Mouse (Mus musculus): ENCODE data around the gene Rgl3. TPM values are rescaled to one million over a fixed set of nuclear protein-coding genes. Genes with fewer than 3 reads are reported as not detected.

Gene Rgl3
- polyA plus RNA-seq, 1 experiment from 2014 or later = 1.6 TPM

- H3K4me2 ChIP-seq = peak within 1 kb of the TSS; percentile 59
- ATAC-seq (ENCODE audit: low FRiP score) = peak; percentile 96
- peak within 1 kb of the TSS; percentile 71 for H3K9ac ChIP-seq (replicated peaks)
- H3K27ac ChIP-seq (replicated peaks) = peak within 1 kb of the TSS; percentile 80
- no peaks in the 10 kb centered on the region for H3K9me3 ChIP-seq (replicated peaks)
- under 1% methylated on average over 28 of the region's 28 CpGs for WGBS
- H3K27me3 ChIP-seq (replicated peaks) = no peaks in the 10 kb centered on the region
- H3K36me3 ChIP-seq = no peaks in the 10 kb centered on the region
- H3K4me3 ChIP-seq (replicated peaks) = peak within 1 kb of the TSS; percentile 52
- peaks cover 18% of the 10 kb centered on the region for H3K4me1 ChIP-seq
Observed at GRCm38 (mm10) chr9:21927208-21927753, 62.0 kb downstream of the Rgl3 start, which contains the start of the genes Ccdc159 and Tmem205. Gene Ccdc159 (plus strand): TSS chr9:21927471. Gene Tmem205 (minus strand): TSS chr9:21927556.

- peaks cover 18% of the 10 kb centered on the region for H3K4me1 ChIP-seq
- H3K27ac ChIP-seq (replicated peaks) = peak overlapping the region; percentile 80
- peak; percentile 6; the same call in 1 of the 2 replicates for ATAC-seq (ENCODE audit: low FRiP score)
- peak overlapping the region; percentile 71 for H3K9ac ChIP-seq (replicated peaks)
- H3K27me3 ChIP-seq (replicated peaks) = no peaks in the 10 kb centered on the region
- 0% methylated on average over 6 of the region's 6 CpGs for WGBS
- H3K9me3 ChIP-seq (replicated peaks) = no peaks in the 10 kb centered on the region
- peak overlapping the region; percentile 59 for H3K4me2 ChIP-seq
- peak overlapping the region; percentile 52 for H3K4me3 ChIP-seq (replicated peaks)
- peaks cover 1% of the 10 kb centered on the region; the same call in 1 of the 2 replicates for H3K36me3 ChIP-seq
Observed at GRCm38 (mm10) chr9:21926784-21927183, 62.5 kb downstream of the Rgl3 start.

- Histone ChIP-seq H3K4me2 (peak overlapping the region; percentile 59), H3K4me1 (peaks cover 18% of the 10 kb centered on the region), H3K27ac (replicated peaks) (peak overlapping the region; percentile 80; the same call in 1 of the 2 replicates), H3K4me3 (replicated peaks) (peak overlapping the region; percentile 52), H3K27me3 (replicated peaks) (no peaks in the 10 kb centered on the region), H3K9ac (replicated peaks) (peak overlapping the region; percentile 71), H3K36me3 (peaks cover 2% of the 10 kb centered on the region; the same call in 1 of the 2 replicates), H3K9me3 (replicated peaks) (no peaks in the 10 kb centered on the region)
- WGBS = 81% methylated on average over 6 of the region's 6 CpGs
- no peak for ATAC-seq (ENCODE audit: low FRiP score)
Observed at GRCm38 (mm10) chr9:21926155-21926554, 63.1 kb downstream of the Rgl3 start.

- Histone ChIP-seq H3K4me2 (no peak overlapping the region), H3K9ac (replicated peaks) (no peak overlapping the region), H3K36me3 (peaks cover 2% of the 10 kb centered on the region; the same call in 1 of the 2 replicates), H3K4me1 (peaks cover 18% of the 10 kb centered on the region), H3K4me3 (replicated peaks) (no peak overlapping the region), H3K27me3 (replicated peaks) (no peaks in the 10 kb centered on the region), H3K27ac (replicated peaks) (no peak overlapping the region), H3K9me3 (replicated peaks) (no peaks in the 10 kb centered on the region)
- 96% methylated on average over 1 of the region's 1 CpGs for WGBS
- no peak for ATAC-seq (ENCODE audit: low FRiP score)
Observed at GRCm38 (mm10) chr9:21925506-21925905, 63.7 kb downstream of the Rgl3 start.

GRCm38 (mm10) chr9:21925034-21925433 is 64.2 kb downstream of the Rgl3 start:
- Histone ChIP-seq H3K4me1 (peaks cover 18% of the 10 kb centered on the region), H3K9me3 (replicated peaks) (no peaks in the 10 kb centered on the region), H3K4me2 (no peak overlapping the region), H3K9ac (replicated peaks) (no peak overlapping the region), H3K36me3 (peaks cover 2% of the 10 kb centered on the region; the same call in 1 of the 2 replicates), H3K27ac (replicated peaks) (no peak overlapping the region), H3K27me3 (replicated peaks) (no peaks in the 10 kb centered on the region), H3K4me3 (replicated peaks) (no peak overlapping the region)
- 83% methylated on average over 3 of the region's 3 CpGs for WGBS
- no peak for ATAC-seq (ENCODE audit: low FRiP score)

- no peak for ATAC-seq (ENCODE audit: low FRiP score)
- Histone ChIP-seq H3K36me3 (peaks cover 2% of the 10 kb centered on the region; the same call in 1 of the 2 replicates), H3K27me3 (replicated peaks) (no peaks in the 10 kb centered on the region), H3K4me1 (peaks cover 18% of the 10 kb centered on the region), H3K9ac (replicated peaks) (no peak overlapping the region), H3K4me3 (replicated peaks) (no peak overlapping the region), H3K4me2 (no peak overlapping the region), H3K9me3 (replicated peaks) (no peaks in the 10 kb centered on the region), H3K27ac (replicated peaks) (no peak overlapping the region)
- WGBS = 76% methylated on average over 6 of the region's 6 CpGs
Observed at GRCm38 (mm10) chr9:21924099-21924493, 65.2 kb downstream of the Rgl3 start.

GRCm38 (mm10) chr9:21923490-21924098 is 65.7 kb downstream of the Rgl3 start:
- no peak overlapping the region for H3K27ac ChIP-seq (replicated peaks)
- no peaks in the 10 kb centered on the region for H3K27me3 ChIP-seq (replicated peaks)
- ATAC-seq (ENCODE audit: low FRiP score) = no peak
- 73% methylated on average over 3 of the region's 3 CpGs for WGBS
- no peaks in the 10 kb centered on the region for H3K9me3 ChIP-seq (replicated peaks)
- H3K9ac ChIP-seq (replicated peaks) = no peak overlapping the region
- no peak overlapping the region for H3K4me2 ChIP-seq
- H3K4me1 ChIP-seq = peaks cover 18% of the 10 kb centered on the region
- H3K36me3 ChIP-seq = peaks cover 2% of the 10 kb centered on the region; the same call in 1 of the 2 replicates
- no peak overlapping the region for H3K4me3 ChIP-seq (replicated peaks)

GRCm38 (mm10) chr9:21923036-21923435 is 66.2 kb downstream of the Rgl3 start:
- Histone ChIP-seq H3K4me2 (no peak overlapping the region), H3K4me1 (peaks cover 23% of the 10 kb centered on the region)

More at GRCm38 (mm10) chr9:21923036-21923435, 66.2 kb downstream of the Rgl3 start:
- no peak for ATAC-seq (ENCODE audit: low FRiP score)
- H3K27ac ChIP-seq (replicated peaks) = no peak overlapping the region
- H3K4me3 ChIP-seq (replicated peaks) = no peak overlapping the region
- H3K27me3 ChIP-seq (replicated peaks) = no peaks in the 10 kb centered on the region
- WGBS = 90% methylated on average over 4 of the region's 4 CpGs
- H3K9me3 ChIP-seq (replicated peaks) = no peaks in the 10 kb centered on the region
- no peak overlapping the region for H3K9ac ChIP-seq (replicated peaks)
- peaks cover 2% of the 10 kb centered on the region; the same call in 1 of the 2 replicates for H3K36me3 ChIP-seq

Other genes with a start within 250 kb of the Rgl3 start
- gene Spc24, start 229.1 kb downstream of the Rgl3 start, polyA plus RNA-seq (2015; fragmentation: Nextera tagmentation; extraction: Ambion mirVana) = 17.2 and 39.7 TPM in 2 replicates
- 4.9 and 7.4 TPM in 2 replicates for gene Kank2, start 190.7 kb downstream of the Rgl3 start, polyA plus RNA-seq (2015; fragmentation: Nextera tagmentation; extraction: Ambion mirVana)
- 0.42 and 1.1 TPM in 2 replicates for gene Angptl8, start 153.9 kb downstream of the Rgl3 start, polyA plus RNA-seq (2015; fragmentation: Nextera tagmentation; extraction: Ambion mirVana)
- gene Dock6, start 136.8 kb downstream of the Rgl3 start, polyA plus RNA-seq (2015; fragmentation: Nextera tagmentation; extraction: Ambion mirVana) = 14.0 and 22.5 TPM in 2 replicates
- 23.6 and 24.7 TPM in 2 replicates for gene Rab3d, start 71.3 kb downstream of the Rgl3 start, polyA plus RNA-seq (2015; fragmentation: Nextera tagmentation; extraction: Ambion mirVana)
- gene Ccdc159, start 62.0 kb downstream of the Rgl3 start, polyA plus RNA-seq (2015; fragmentation: Nextera tagmentation; extraction: Ambion mirVana) = 8.9 and 10.0 TPM in 2 replicates
- 52.8 and 54.6 TPM in 2 replicates for gene Tmem205, start 61.9 kb downstream of the Rgl3 start, polyA plus RNA-seq (2015; fragmentation: Nextera tagmentation; extraction: Ambion mirVana)
- 86.4 and 100 TPM in 2 replicates for gene Plppr2, start 52.4 kb downstream of the Rgl3 start, polyA plus RNA-seq (2015; fragmentation: Nextera tagmentation; extraction: Ambion mirVana)
- 9.5 and 10.8 TPM in 2 replicates for gene Swsap1, start 33.7 kb downstream of the Rgl3 start, polyA plus RNA-seq (2015; fragmentation: Nextera tagmentation; extraction: Ambion mirVana)
- 1.0 and 2.2 TPM in 2 replicates for gene Epor, start 25.9 kb downstream of the Rgl3 start, polyA plus RNA-seq (2015; fragmentation: Nextera tagmentation; extraction: Ambion mirVana)
- 4.0 and 4.5 TPM in 2 replicates for gene Ccdc151, start 13.2 kb upstream of the Rgl3 start, polyA plus RNA-seq (2015; fragmentation: Nextera tagmentation; extraction: Ambion mirVana)
- gene Prkcsh, start 13.4 kb upstream of the Rgl3 start, polyA plus RNA-seq (2015; fragmentation: Nextera tagmentation; extraction: Ambion mirVana) = 93.8 and 99.4 TPM in 2 replicates
- 67.4 and 96.9 TPM in 2 replicates for gene Elavl3, start 62.6 kb upstream of the Rgl3 start, polyA plus RNA-seq (2015; fragmentation: Nextera tagmentation; extraction: Ambion mirVana)
- not detected in 2 replicates for gene Gm49318, start 81.8 kb upstream of the Rgl3 start, polyA plus RNA-seq (2015; fragmentation: Nextera tagmentation; extraction: Ambion mirVana)
- 17.3 and 18.6 TPM in 2 replicates for gene Zfp653, start 81.9 kb upstream of the Rgl3 start, polyA plus RNA-seq (2015; fragmentation: Nextera tagmentation; extraction: Ambion mirVana)
- gene Ecsit, start 96.0 kb upstream of the Rgl3 start, polyA plus RNA-seq (2015; fragmentation: Nextera tagmentation; extraction: Ambion mirVana) = 63.9 and 65.5 TPM in 2 replicates
- 0.84 and 34.2 TPM in 2 replicates for gene Cnn1, start 109.8 kb upstream of the Rgl3 start, polyA plus RNA-seq (2015; fragmentation: Nextera tagmentation; extraction: Ambion mirVana)
- 183 and 193 TPM in 2 replicates for gene Elof1, start 127.7 kb upstream of the Rgl3 start, polyA plus RNA-seq (2015; fragmentation: Nextera tagmentation; extraction: Ambion mirVana)
- 1.0 and 7.1 TPM in 2 replicates for gene Acp5, start 146.3 kb upstream of the Rgl3 start, polyA plus RNA-seq (2015; fragmentation: Nextera tagmentation; extraction: Ambion mirVana)
- gene Pigyl, start 167.4 kb upstream of the Rgl3 start, polyA plus RNA-seq (2015; fragmentation: Nextera tagmentation; extraction: Ambion mirVana) = 92.5 and 97.0 TPM in 2 replicates
- 0.42 and 0.58 TPM in 2 replicates for gene Zfp872, start 198.6 kb upstream of the Rgl3 start, polyA plus RNA-seq (2015; fragmentation: Nextera tagmentation; extraction: Ambion mirVana)
- gene Zfp809, start 236.3 kb upstream of the Rgl3 start, polyA plus RNA-seq (2015; fragmentation: Nextera tagmentation; extraction: Ambion mirVana) = 8.8 and 14.0 TPM in 2 replicates

All from neural tube, embryonic 15.5 days (tissue).